Mouse (Mus musculus): ENCODE data around the gene Dhtkd1. TPM values are rescaled to one million over a fixed set of nuclear protein-coding genes. Genes with fewer than 3 reads are reported as not detected.

Gene Dhtkd1
- polyA plus RNA-seq, 1 experiment from 2014 or later, result 5.3 TPM

DNA sequence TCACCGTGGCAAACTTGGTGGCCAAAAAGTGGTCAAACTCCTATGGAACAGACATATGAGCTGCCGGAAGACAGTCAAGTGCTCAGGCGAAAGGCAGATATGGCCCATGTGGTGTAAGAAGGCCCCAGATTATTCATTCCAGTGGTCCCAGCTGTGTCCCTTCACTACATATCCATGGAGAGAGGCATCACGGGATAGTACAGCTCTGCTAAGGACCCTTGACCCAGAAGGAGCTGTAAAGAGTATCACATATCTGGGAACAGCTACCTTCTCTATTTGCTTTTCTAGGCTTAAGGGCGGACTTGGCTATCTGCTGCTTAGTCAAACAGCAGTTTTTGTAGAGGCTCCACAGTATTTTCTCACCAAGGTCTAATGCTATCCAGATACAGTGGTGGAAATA, 12.8 kb downstream of the Dhtkd1 start:
- no peak for DNase-seq
- Histone ChIP-seq H3K4me2 (ENCODE audit: low read depth, low read length) (no peak overlapping the region), H3K4me1 (ENCODE audit: insufficient read depth) (no peaks in the 10 kb centered on the region), H3K9ac (replicated peaks) (no peak overlapping the region), H3K27ac (ENCODE audit: low read depth) (no peak overlapping the region), H3K27me3 (ENCODE audit: insufficient read depth, low read length) (no peaks in the 10 kb centered on the region), H3K9me3 (ENCODE audit: low read length) (no peaks in the 10 kb centered on the region), H3K36me3 (replicated peaks; ENCODE audit: insufficient read depth, low read length) (peaks cover 8% of the 10 kb centered on the region), H3K4me3 (ENCODE audit: low read depth, low read length) (no peak overlapping the region)
- no peak for ATAC-seq
- 86% methylated on average over 5 of the region's 5 CpGs for WGBS (ENCODE audit: insufficient replicate concordance)
- TF ChIP-seq EP300 (IDR thresholded peaks at IDR 0.05; ENCODE audit: low read depth), result no peak
- no peak for TF ChIP-seq CTCF (IDR thresholded peaks at IDR 0.05; ENCODE audit: low read depth)

DNA sequence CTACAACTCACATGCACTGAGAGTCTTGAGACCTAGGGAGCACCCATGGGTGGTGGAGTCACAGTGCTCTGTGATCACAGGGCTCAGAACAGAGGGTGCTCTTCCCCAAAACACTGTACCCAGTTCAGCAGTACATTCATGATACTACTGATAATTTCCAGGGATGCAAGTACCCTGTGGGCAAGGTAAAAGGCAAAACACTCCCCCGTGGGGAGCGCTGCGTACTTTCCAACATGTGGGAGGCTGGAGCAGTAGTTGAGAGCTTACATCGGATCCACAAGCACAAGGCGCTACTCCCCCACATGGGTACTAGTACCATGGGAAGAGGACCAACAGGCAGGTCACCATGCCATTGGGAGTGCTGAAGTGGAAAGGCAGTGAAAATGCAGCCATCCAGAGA, 15.1 kb downstream of the Dhtkd1 start:
- no peak for TF ChIP-seq EP300 (IDR thresholded peaks at IDR 0.05; ENCODE audit: low read depth)
- H3K4me1 ChIP-seq (ENCODE audit: insufficient read depth), result no peaks in the 10 kb centered on the region
- ATAC-seq (no peak), DNase-seq (no peak)
- WGBS (ENCODE audit: insufficient replicate concordance), result 82% methylated on average over 5 of the region's 5 CpGs
- H3K4me3 ChIP-seq (ENCODE audit: low read depth, low read length), result no peak overlapping the region
- H3K9me3 ChIP-seq (ENCODE audit: low read length), result no peaks in the 10 kb centered on the region
- peaks cover 8% of the 10 kb centered on the region for H3K36me3 ChIP-seq (replicated peaks; ENCODE audit: insufficient read depth, low read length)
- H3K9ac ChIP-seq (replicated peaks), result no peak overlapping the region
- H3K27ac ChIP-seq (ENCODE audit: low read depth), result no peak overlapping the region
- no peak overlapping the region for H3K4me2 ChIP-seq (ENCODE audit: low read depth, low read length)
- H3K27me3 ChIP-seq (ENCODE audit: insufficient read depth, low read length), result no peaks in the 10 kb centered on the region

DNA sequence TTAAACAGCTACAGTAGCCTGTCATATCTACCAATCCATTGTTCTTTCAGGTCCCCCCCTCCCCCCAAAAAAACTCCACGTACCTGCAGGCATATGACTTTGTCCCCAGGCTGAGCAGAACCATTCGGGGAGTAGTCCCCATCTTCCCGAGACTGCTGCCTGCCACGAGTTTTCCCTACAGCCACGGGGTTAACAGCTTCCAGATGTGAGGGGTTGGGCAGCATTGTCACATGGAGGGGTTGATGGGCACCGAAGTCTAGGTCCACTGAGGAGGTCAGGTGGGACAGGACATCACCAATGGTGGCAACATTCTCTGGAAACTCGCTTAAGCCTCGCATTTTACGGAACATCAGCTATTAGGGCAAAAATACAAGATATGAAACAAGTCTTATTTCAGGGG, 18.8 kb downstream of the Dhtkd1 start:
- Histone ChIP-seq H3K36me3 (replicated peaks; ENCODE audit: insufficient read depth, low read length) (peaks cover 2% of the 10 kb centered on the region), H3K27me3 (ENCODE audit: insufficient read depth, low read length) (no peaks in the 10 kb centered on the region), H3K4me1 (ENCODE audit: insufficient read depth) (no peaks in the 10 kb centered on the region), H3K4me2 (ENCODE audit: low read depth, low read length) (no peak overlapping the region), H3K9ac (replicated peaks) (no peak overlapping the region), H3K27ac (ENCODE audit: low read depth) (no peak overlapping the region), H3K9me3 (ENCODE audit: low read length) (no peaks in the 10 kb centered on the region), H3K4me3 (ENCODE audit: low read depth, low read length) (no peak overlapping the region)
- no peak for TF ChIP-seq EP300 (IDR thresholded peaks at IDR 0.05; ENCODE audit: low read depth)
- no peak for TF ChIP-seq CTCF (IDR thresholded peaks at IDR 0.05; ENCODE audit: low read depth)
- 81% methylated on average over 9 of the region's 9 CpGs for WGBS (ENCODE audit: insufficient replicate concordance)
- DNase-seq, result no peak
- no peak for ATAC-seq

DNA sequence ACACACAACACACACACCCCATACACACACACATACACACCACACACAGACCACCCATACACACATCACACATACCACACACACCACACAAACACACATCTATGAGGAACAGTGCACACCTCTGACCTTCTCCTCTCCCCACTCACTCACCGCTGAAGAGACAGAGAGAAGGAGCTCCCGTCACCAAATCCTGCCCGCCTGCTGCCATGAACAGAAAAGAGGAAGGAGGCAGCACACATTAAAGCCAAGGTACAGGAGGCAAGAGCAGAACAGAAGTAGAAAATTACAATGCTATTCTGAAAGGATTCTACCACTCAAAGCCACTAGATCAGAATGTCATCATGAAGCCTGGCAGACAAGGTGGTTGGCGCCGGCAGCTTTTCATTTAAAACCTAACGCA, 19.8 kb downstream of the Dhtkd1 start:
- Histone ChIP-seq H3K27ac (ENCODE audit: low read depth) (no peak overlapping the region), H3K27me3 (ENCODE audit: insufficient read depth, low read length) (no peaks in the 10 kb centered on the region), H3K4me2 (ENCODE audit: low read depth, low read length) (no peak overlapping the region), H3K36me3 (replicated peaks; ENCODE audit: insufficient read depth, low read length) (peaks cover 2% of the 10 kb centered on the region), H3K9ac (replicated peaks) (no peak overlapping the region), H3K9me3 (ENCODE audit: low read length) (no peaks in the 10 kb centered on the region), H3K4me3 (ENCODE audit: low read depth, low read length) (no peak overlapping the region), H3K4me1 (ENCODE audit: insufficient read depth) (no peaks in the 10 kb centered on the region)
- ATAC-seq, result no peak
- no peak for DNase-seq
- no peak for TF ChIP-seq EP300 (IDR thresholded peaks at IDR 0.05; ENCODE audit: low read depth)
- no peak for TF ChIP-seq CTCF (IDR thresholded peaks at IDR 0.05; ENCODE audit: low read depth)
- WGBS (ENCODE audit: insufficient replicate concordance), result 76% methylated on average over 6 of the region's 6 CpGs

DNA sequence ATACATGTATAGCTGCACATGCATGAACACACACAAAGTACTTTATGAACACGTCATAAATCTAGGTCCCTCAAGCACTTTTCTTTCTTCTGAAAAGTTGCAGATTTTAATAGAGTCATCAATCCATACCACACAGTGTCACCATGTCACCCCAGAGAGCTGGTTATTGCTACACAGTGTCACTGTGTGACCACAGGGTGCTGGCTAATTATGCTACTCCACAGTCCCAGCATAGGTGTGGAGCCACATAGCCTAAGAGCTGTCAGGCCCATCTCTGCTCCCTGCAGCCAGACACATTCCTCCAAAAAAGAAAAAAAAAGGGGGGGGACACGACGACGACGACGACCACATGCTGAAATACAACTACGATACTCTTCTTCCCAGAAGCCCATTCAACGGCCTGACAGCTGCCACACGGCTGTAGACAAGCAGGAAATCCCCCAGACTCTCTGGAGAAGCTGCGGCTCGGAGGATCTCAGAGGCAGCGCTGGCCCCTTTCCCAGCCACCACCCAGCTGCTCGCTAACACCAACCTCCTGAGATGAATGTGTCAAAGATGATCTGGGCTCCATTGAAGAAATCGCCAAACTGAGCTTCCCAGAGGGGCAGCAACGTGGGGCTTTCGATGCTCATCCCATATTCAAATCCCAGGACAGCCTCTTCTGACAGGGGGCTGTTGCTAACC, 31.2 kb downstream of the Dhtkd1 start:
- no peak for ATAC-seq
- H3K4me3 ChIP-seq (ENCODE audit: low read depth, low read length), result no peak overlapping the region
- DNase-seq, result no peak
- H3K9ac ChIP-seq (replicated peaks), result no peak overlapping the region
- H3K9me3 ChIP-seq (ENCODE audit: low read length), result no peaks in the 10 kb centered on the region
- peaks cover 7% of the 10 kb centered on the region; the same call in 1 of the 2 replicates for H3K36me3 ChIP-seq (replicated peaks; ENCODE audit: insufficient read depth, low read length)
- 78% methylated on average over 16 of the region's 16 CpGs for WGBS (ENCODE audit: insufficient replicate concordance)
- no peak overlapping the region for H3K4me2 ChIP-seq (ENCODE audit: low read depth, low read length)
- no peaks in the 10 kb centered on the region for H3K27me3 ChIP-seq (ENCODE audit: insufficient read depth, low read length)
- no peaks in the 10 kb centered on the region for H3K4me1 ChIP-seq (ENCODE audit: insufficient read depth)
- TF ChIP-seq EP300 (IDR thresholded peaks at IDR 0.05; ENCODE audit: low read depth) (no peak), CTCF (IDR thresholded peaks at IDR 0.05; ENCODE audit: low read depth) (no peak)
- H3K27ac ChIP-seq (ENCODE audit: low read depth), result no peak overlapping the region

DNA sequence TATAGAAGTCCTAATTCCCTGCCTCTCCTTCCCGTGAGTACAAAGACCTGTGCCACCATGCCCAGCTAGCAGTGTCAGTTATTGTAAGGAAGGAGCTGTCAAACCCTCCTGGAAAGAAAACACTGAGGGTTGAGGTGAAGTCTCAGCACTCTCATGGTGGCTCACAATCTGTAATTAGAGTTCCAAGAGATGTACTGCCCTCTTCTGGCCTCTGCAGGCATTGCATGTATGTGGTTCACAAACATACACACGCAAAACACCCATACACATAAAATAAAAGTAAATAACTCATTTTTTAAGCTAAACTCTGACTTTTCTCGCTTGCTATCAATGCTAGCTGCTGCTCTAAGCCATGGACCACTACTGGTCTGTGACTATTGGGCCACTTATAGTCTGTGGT, 36.0 kb downstream of the Dhtkd1 start:
- peak; percentile 73 for DNase-seq
- no peak overlapping the region for H3K9ac ChIP-seq (replicated peaks)
- 54% methylated on average over 3 of the region's 3 CpGs for WGBS (ENCODE audit: insufficient replicate concordance)
- no peak overlapping the region for H3K27ac ChIP-seq (ENCODE audit: low read depth)
- H3K4me2 ChIP-seq (ENCODE audit: low read depth, low read length), result no peak overlapping the region
- H3K4me1 ChIP-seq (ENCODE audit: insufficient read depth), result no peaks in the 10 kb centered on the region
- no peaks in the 10 kb centered on the region for H3K27me3 ChIP-seq (ENCODE audit: insufficient read depth, low read length)
- ATAC-seq, result no peak
- H3K9me3 ChIP-seq (ENCODE audit: low read length), result no peaks in the 10 kb centered on the region
- peaks cover 7% of the 10 kb centered on the region; the same call in 1 of the 2 replicates for H3K36me3 ChIP-seq (replicated peaks; ENCODE audit: insufficient read depth, low read length)
- TF ChIP-seq EP300 (IDR thresholded peaks at IDR 0.05; ENCODE audit: low read depth), result no peak
- peak; percentile 89 for TF ChIP-seq CTCF (IDR thresholded peaks at IDR 0.05; ENCODE audit: low read depth)
- no peak overlapping the region for H3K4me3 ChIP-seq (ENCODE audit: low read depth, low read length)
